Mouse (Mus musculus): ENCODE measurements around the gene Ppm1k.
"Not testable (repeated sequence)": the region's sequence is repeated elsewhere in the genome, so short reads cannot be mapped to it uniquely, and the experiment has no call there.

Ppm1k gene

DNA sequence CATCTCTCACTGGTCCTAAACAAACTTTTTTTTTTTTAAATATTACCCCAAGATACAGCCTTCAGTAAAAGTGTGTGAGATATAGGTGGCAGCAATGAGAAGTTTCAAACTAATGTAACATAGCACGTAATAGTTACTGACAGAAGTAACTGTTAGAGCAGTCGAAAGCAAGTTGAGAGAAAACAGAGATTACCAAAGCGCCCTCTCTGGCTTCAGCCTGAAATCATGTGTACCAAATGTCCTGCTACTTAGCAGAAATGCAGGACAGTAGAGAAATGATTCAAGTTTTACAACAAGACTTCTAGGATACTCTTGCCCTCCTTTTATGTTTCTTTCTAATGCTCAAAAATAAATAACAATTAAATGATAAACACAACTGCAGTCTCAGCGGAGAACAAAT is 4.3 kb downstream of the Ppm1k start:
- no peak for DNase-seq

DNA sequence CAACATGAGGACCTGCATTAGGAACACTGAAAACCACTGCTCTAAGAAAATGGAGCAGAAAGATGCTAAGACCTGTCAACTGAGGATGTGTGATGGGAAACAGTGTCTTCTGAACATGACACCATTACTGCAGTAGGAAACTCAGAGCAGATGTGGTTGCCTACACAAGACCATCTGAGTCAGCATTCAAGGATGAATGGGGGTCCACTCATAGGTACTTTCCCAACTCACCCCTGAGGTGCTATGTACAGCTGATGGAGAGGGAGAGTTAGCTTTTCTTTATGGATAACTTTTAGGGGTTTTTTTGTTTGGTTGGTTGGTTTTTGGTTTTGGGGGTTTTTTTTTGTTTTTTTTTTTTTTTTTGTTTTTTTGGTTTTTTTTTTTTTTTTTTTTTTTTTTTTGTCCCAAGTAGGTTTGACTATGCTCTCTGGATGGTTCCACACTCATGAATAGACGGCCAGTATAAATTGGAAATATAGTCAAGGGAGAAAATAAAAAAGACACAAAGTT is 5.9 kb downstream of the Ppm1k start:
- DNase-seq, result no peak

DNA sequence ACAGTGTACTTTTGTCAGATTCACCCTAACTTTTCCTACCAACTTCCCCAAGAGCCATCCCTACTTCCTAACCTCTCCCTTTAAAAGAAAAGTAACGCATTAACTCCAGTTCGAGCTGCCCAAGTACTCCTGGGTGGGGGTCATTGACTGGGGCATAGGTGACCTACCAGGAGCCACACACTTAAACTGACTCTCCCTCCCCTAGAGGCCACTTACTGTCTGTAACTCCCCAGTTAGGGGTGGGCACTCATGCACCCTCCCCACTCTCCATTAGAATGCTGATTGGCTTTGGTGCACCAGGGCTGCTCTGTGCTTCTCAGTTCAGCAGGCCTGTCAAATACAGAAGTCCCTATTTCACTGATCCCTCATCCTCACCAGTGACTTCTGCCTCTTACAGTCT is 8.3 kb downstream of the Ppm1k start:
- DNase-seq, result no peak

DNA sequence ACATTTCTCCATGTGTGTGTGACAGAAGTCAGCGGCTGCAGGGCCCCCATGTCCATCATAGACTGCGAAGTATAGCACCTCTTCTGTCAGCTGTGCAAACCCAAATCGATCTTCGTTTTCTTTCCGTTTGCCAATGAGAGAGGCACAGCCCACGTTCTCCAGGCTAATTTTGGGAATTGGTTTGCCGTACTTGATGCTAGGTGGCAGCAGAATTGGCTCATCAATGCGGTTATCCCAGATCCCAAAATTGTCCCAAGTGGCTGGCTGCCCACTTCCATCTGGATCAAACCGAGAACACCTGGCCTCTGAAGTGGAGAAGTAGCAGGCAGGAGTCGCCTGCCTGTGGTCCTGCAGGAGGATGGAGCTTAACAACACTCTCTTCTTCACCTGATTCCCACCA is 10.5 kb downstream of the Ppm1k start:
- no peak for DNase-seq

DNA sequence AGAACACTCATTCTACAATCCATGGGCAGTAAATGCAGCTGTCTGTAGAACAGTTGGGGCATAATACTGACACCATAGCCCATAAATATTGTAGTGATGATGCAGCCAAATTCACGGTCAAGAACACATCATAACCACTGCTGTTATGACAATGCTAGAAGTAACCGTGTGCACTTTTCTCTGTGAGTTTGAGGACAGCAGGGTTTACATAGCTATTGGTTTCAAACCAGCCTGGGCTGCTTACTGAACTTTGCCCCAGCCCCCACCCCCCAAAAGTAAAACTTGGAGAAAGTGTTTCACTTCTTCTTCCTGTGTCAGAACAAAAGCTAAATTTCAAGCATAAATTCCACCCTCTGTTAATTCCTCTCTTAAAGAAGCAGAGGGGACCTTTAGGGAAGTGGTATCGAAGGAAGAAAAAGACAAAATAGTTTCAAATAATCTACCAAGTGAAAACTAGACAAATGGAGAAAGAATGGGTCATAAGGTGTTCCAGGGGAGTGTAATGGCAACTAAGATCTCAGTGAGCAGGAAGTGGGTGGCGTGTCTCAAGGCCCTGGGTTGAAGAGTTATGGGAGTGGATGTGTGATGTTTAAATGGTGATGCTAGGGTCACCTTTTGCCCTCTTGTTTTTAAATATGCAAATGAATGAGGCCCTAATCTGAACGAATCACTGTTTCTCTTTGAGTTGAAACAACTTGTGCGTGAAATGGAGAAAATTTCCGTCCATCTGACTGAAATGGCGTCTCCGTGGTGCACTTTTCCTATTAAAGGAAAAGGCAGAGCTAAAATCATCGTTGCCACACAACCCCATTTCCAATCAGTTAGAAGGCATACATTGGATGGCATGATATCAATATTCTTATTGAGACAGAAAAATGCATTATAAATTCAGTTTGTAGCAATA is 14.3 kb downstream of the Ppm1k start:
- DNase-seq, result no peak

DNA sequence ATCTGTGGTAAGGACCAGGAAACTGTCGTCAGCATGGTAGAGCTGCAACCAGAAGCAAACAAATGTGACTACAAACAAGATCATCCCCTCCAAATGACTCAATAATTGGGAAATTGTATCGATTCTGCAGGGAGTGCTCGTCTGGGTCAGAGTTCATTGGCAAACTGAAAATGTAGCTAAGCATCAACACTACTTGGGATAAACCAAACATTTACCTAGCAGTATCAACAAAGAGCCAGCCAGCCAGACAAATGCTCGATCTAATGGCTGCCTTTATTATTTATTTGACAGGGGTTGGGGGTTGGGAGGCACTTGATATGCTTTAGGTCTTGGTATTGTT is 21.3 kb downstream of the Ppm1k start:
- no peak for DNase-seq

DNA sequence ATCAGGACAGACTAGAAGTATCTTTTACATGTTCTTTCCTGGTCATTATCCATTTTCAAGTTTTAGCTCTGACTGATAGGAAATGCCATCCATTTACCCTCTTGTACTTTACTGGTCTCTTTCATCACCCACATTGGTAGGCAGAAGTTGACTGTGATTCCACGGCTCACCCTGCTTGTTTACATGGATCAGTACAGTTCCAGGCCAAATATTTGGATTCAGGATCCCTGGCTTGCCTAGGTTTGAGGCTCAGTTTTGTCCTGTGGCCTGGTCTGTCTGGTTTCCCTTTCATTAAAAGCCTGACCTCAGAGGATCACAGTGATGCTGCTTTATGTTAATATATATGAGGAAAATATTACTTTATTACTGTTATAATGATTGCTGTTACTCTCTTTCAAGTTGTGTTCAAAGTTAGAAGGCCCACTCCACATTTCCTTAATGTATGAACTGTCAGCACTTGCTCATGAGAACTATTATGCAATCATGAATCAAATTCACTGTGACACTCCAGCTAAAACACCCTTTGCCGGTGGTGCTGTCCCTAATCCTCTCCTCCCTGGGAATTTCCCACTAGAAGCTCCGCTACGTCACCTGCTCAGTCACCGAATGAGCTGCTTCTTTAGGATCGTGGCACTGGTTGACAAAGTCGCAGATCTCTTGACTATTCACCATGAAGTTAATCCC is 21.8 kb downstream of the Ppm1k start:
- no peak for DNase-seq

DNA sequence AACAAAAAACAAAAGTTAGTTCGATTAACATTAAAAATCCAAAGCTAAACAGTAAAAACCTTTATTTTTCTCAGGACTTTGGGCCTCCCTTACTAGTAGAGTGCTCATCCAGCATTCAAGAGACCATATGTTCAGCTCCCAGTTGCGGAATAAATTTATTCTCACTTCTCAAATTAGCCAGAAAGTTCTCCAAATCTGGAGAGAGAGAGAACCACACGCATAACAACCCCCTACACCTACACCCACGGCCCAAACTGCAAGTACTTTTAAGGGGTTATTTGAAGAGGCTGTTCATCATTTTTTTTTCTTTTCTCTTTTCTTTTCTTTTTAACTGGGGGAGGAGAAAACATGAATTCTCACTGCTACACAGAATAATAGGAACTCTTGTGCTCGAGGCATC is 23.4 kb downstream of the Ppm1k start:
- no peak for DNase-seq

DNA sequence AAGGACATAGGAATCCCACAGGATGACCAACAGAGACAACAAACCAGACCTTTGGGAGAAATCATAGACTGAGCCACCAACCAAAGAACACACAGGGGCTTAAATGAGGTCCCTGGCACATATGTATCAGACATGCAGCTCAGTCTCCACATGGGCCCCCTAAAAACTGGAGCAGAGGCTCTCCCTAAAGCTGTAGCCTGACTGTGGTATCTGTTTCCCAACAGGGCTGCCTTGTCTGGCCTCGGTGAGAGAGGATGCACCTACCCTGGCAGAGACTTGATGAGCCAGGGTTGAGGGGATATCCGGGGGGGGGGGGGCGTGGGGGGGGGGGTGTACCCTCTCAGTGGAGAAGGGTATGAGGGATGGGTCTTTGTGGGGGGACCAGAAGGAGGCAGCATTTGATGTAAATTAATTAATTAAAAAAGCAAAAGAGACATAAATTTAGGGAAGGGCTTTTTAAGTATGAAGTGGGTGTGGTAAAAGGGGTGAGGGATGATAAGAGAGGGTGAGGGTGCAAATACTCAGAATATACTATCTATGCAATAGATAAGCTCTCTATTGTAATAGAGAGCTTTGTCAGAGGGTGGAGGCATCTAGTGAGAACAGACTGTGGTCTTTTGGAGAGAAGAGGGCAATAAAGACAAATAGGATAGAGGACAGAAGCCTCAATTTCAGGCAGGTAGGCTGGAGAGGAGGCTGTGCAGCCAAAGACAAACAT is 31.4 kb downstream of the Ppm1k start:
- DNase-seq, result no peak

DNA sequence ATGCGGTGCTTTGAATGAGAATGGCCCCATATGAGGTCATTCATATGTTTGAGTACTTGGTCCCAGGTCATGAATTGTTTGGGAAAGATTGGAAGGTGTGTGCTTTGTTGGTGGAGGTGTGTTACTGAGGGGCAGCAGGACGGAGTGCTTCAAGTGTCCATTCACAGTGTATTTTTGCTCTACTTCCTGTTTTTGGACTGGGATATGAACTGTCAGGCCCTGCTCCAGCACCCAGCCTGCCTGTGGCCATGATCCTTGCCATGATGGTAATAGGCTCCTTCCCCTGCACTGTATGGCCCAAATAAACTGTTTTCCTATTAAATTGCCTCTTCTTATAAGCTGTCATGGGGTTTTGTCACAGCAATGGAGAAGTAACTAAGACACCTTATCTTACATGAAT is 36.1 kb downstream of the Ppm1k start:
- DNase-seq, result no peak

DNA sequence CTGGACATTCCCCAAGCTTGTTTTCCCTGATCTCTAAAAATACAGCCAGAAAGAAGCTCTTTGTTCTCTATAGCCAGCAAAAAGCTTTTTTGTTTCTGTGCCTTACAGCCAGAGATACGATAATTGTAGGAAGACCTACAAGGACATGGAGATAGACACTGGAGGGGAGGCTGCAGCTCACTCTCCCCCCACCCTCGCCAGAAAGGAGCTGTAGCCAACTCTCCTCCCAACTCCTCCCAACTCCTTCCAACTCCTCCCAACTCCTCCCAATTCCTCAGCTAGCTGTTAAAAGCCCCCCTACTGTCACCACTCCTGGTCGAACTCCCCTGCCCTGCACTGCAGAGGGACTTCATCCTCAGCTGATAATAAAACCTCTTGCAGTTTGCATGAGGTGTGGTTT is 67.1 kb downstream of the Ppm1k start:
- not testable (repeated sequence) for DNase-seq

Measured in kidney, adult 11 months (tissue).